14 mouse cellular contexts compared by ENCODE assay signal in the genomic region with DNA sequence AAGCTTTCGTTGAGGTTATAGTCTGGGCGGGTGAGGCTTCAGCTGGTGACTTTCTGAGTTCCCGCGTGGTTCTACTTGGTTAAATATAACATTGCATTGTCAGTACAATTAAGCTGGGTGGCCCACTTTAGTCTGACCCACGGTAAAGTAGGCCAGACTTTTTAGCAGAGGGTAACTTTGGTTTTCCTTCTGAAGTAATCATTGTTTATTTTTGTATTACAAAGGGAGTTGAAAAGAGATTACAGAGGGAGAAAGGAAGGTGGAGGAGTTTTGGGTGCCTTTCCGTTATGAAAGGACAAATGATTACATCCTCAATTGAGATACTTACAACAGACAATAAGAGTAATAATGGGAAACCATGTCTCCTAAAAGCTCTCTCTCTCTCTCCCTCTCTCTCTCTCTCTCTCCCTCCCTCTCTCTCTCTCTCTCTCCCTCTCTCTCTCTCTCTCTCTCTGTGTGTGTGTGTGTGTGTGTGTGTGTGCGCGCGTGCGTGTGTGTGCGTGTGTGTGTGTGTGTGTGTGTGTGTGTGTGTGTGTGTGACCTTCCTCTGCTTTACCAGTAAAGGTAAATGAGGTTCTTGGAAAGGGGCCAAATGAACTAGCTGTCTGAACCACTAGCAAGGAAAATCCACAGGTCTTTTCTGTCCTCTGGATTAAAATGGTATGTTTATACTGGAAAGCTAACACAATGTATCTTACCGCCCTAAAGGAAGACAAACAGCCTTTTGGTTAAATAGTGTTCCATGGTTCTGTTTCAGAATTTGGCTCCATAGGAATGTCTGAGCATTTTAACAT. TPM values are rescaled to one million over a fixed set of nuclear protein-coding genes. Genes with fewer than 3 reads are reported as not detected.
DNase-seq lines count a peak whose midpoint lies in the region; ATAC-seq and TF ChIP-seq lines count a peak whose summit lies in the region.
"Had no signal": no experiment of that assay in that cellular context is flagged by ENCODE, and none has a peak within 500 bp of the region (broad histone marks: within the 10 kb centered on the region; RNA-seq: fewer than 3 reads in every experiment).

No protein-coding gene starts in this region.

- intact Hi-C loops in left cerebral cortex, adult 2 months (cut with DNase I): loop anchor here (5.0 to 10.0 kb wide), 2 partner anchors 390 to 1073 kb away; a partner anchor contains a TSS

- TF ChIP-seq CTCF in left cerebral cortex, adult 2 months (IDR thresholded peaks at IDR 0.05): no peak

- peaks cover 76% of the 10 kb centered on the region for H3K27me3 ChIP-seq in embryonic facial prominence, embryonic 13.5 days
- H3K27me3 ChIP-seq in hindbrain, embryonic 16.5 days (replicated peaks; ENCODE audit: control insufficient read depth, insufficient read depth, low read length): no peaks in the 10 kb centered on the region
- H3K27me3 ChIP-seq in neural tube, embryonic 15.5 days (replicated peaks): no peaks in the 10 kb centered on the region
- peaks cover 52% of the 10 kb centered on the region for H3K27me3 ChIP-seq in liver, embryonic 11.5 days (replicated peaks; ENCODE audit: control insufficient read depth, insufficient read depth, low read length)

- H3K36me3 ChIP-seq in embryonic facial prominence, embryonic 13.5 days: no peaks in the 10 kb centered on the region
- no peaks in the 10 kb centered on the region; the same call in 1 of the 2 replicates for H3K36me3 ChIP-seq in hindbrain, embryonic 16.5 days (ENCODE audit: control insufficient read depth, insufficient read depth, low read length)
- H3K36me3 ChIP-seq in neural tube, embryonic 15.5 days: no peaks in the 10 kb centered on the region
- no peaks in the 10 kb centered on the region for H3K36me3 ChIP-seq in liver, embryonic 11.5 days (ENCODE audit: control insufficient read depth, insufficient read depth, low read length)

- ATAC-seq in embryonic facial prominence, embryonic 13.5 days (ENCODE audit: insufficient number of reproducible peaks, insufficient read depth, low FRiP score, low TSS enrichment, low read depth): no peak
- no peak for ATAC-seq in hindbrain, embryonic 16.5 days
- no peak for ATAC-seq in neural tube, embryonic 15.5 days (ENCODE audit: low FRiP score)
- ATAC-seq in liver, embryonic 11.5 days (replicated peaks; ENCODE audit: low FRiP score): no peak

- WGBS in embryonic facial prominence, embryonic 13.5 days: 18% methylated on average over 9 of the region's 12 CpGs
- 13% methylated on average over 11 of the region's 12 CpGs for WGBS in hindbrain, embryonic 16.5 days
- WGBS in neural tube, embryonic 15.5 days: 2% methylated on average over 12 of the region's 12 CpGs
- 22% methylated on average over 8 of the region's 12 CpGs for WGBS in liver, embryonic 11.5 days

- H3K9ac ChIP-seq in embryonic facial prominence, embryonic 13.5 days: no peak overlapping the region
- peak overlapping the region; percentile 83 for H3K9ac ChIP-seq in hindbrain, embryonic 16.5 days (ENCODE audit: low read depth, low read length)
- H3K9ac ChIP-seq in neural tube, embryonic 15.5 days (replicated peaks): peak overlapping the region; percentile 82
- no peak overlapping the region for H3K9ac ChIP-seq in liver, embryonic 11.5 days (ENCODE audit: low read depth, low read length)

- H3K4me3 ChIP-seq in left cerebral cortex, adult 2 months: peak overlapping the region; percentile 53; the same call in 1 of the 2 replicates
- peak overlapping the region; percentile 39; the same call in 1 of the 2 replicates for H3K4me3 ChIP-seq in embryonic facial prominence, embryonic 13.5 days
- peak overlapping the region; percentile 85 for H3K4me3 ChIP-seq in hindbrain, embryonic 16.5 days (ENCODE audit: low read length)
- H3K4me3 ChIP-seq in neural tube, embryonic 15.5 days (replicated peaks): peak overlapping the region; percentile 76
- H3K4me3 ChIP-seq in liver, embryonic 11.5 days (ENCODE audit: low read depth, low read length): no peak overlapping the region
- H3K4me3 ChIP-seq: megakaryocyte, embryonic 14.5 days had no signal

- H3K9me3 ChIP-seq in embryonic facial prominence, embryonic 13.5 days: no peaks in the 10 kb centered on the region
- H3K9me3 ChIP-seq in hindbrain, embryonic 16.5 days (ENCODE audit: control insufficient read depth, low read length): no peaks in the 10 kb centered on the region
- no peaks in the 10 kb centered on the region for H3K9me3 ChIP-seq in neural tube, embryonic 15.5 days (replicated peaks)
- no peaks in the 10 kb centered on the region for H3K9me3 ChIP-seq in liver, embryonic 11.5 days (ENCODE audit: control insufficient read depth, low read length)

- no peak for DNase-seq in left cerebral cortex, adult 2 months (ENCODE audit: extremely low spot score in 1 of 2, low spot score in 2 of 2)
- no peak for DNase-seq in left cerebral cortex, adult 11 months (ENCODE audit: low spot score)
- no peak for DNase-seq in frontal cortex, postnatal 36 days (ENCODE audit: low spot score in 2 of 2)
- DNase-seq in liver, embryonic 11.5 days (ENCODE audit: low spot score): no peak
- no peak for DNase-seq in left cerebral cortex, adult 8-10 months (ENCODE audit: low spot score in 2 of 2)
- DNase-seq: thymus, postnatal 14 days had no signal

- H3K4me1 ChIP-seq in embryonic facial prominence, embryonic 13.5 days: peaks cover 27% of the 10 kb centered on the region
- peaks cover 14% of the 10 kb centered on the region for H3K4me1 ChIP-seq in hindbrain, embryonic 16.5 days (ENCODE audit: control insufficient read depth, insufficient read depth, low read depth, low read length)
- H3K4me1 ChIP-seq in neural tube, embryonic 15.5 days: peaks cover 35% of the 10 kb centered on the region
- no peaks in the 10 kb centered on the region; the same call in 1 of the 2 replicates for H3K4me1 ChIP-seq in liver, embryonic 11.5 days (replicated peaks; ENCODE audit: control insufficient read depth, insufficient read depth, low read length)

- peak overlapping the region; percentile 59; the same call in 1 of the 2 replicates for H3K4me2 ChIP-seq in embryonic facial prominence, embryonic 13.5 days
- H3K4me2 ChIP-seq in hindbrain, embryonic 16.5 days (ENCODE audit: low read length): peak overlapping the region; percentile 88
- H3K4me2 ChIP-seq in neural tube, embryonic 15.5 days: peak overlapping the region; percentile 65
- no peak overlapping the region for H3K4me2 ChIP-seq in liver, embryonic 11.5 days

- H3K27ac ChIP-seq in left cerebral cortex, adult 2 months: peak overlapping the region; percentile 73; the same call in 1 of the 2 replicates
- H3K27ac ChIP-seq in embryonic facial prominence, embryonic 13.5 days: no peak overlapping the region
- H3K27ac ChIP-seq in hindbrain, embryonic 16.5 days (ENCODE audit: low read depth, low read length): peak overlapping the region; percentile 94
- H3K27ac ChIP-seq in neural tube, embryonic 15.5 days (replicated peaks): peak overlapping the region; percentile 96
- no peak overlapping the region for H3K27ac ChIP-seq in liver, embryonic 11.5 days (ENCODE audit: low read depth, low read length)
- H3K27ac ChIP-seq: kidney, postnatal 0 days had no signal

RNA-seq across cellular contexts. Expression of a gene that starts 1.2 kb away (rescaled TPM):
- 100 to 1,000 TPM; 179 to 180 TPM for total RNA-seq in left cerebral cortex, adult 2 months (2021)
- polyA plus RNA-seq in embryonic facial prominence, embryonic 13.5 days (2015; fragmentation: Nextera tagmentation; extraction: Ambion mirVana): 3.8 and 9.0 TPM in 2 replicates
- polyA plus RNA-seq in hindbrain, embryonic 16.5 days (2015; fragmentation: Nextera tagmentation; extraction: Ambion mirVana): 114 and 139 TPM in 2 replicates
- 107 and 125 TPM in 2 replicates for polyA plus RNA-seq in neural tube, embryonic 15.5 days (2015; fragmentation: Nextera tagmentation; extraction: Ambion mirVana)
- 0.64 and 0.90 TPM in 2 replicates for polyA plus RNA-seq in liver, embryonic 11.5 days (2014; fragmentation: Nextera tagmentation; extraction: Ambion mirVana)
- 100 to 1,000 TPM; 122 to 143 (median 135) TPM for total RNA-seq in left cerebral cortex, adult 8-10 months (2022)
- total RNA-seq: common myeloid progenitor, adult 5-6 weeks; liver, adult 2 months had no signal
- polyA plus RNA-seq: liver, adult 2 months had no signal

RNA-seq across cellular contexts. Expression of a gene that starts 53.9 kb away (rescaled TPM):
- 10 to 100 TPM; 26.7 to 27.8 TPM for total RNA-seq in left cerebral cortex, adult 2 months (2021)
- polyA plus RNA-seq in embryonic facial prominence, embryonic 13.5 days (2015; fragmentation: Nextera tagmentation; extraction: Ambion mirVana): 0.98 and 2.1 TPM in 2 replicates
- polyA plus RNA-seq in hindbrain, embryonic 16.5 days (2015; fragmentation: Nextera tagmentation; extraction: Ambion mirVana): 7.8 and 9.4 TPM in 2 replicates
- polyA plus RNA-seq in neural tube, embryonic 15.5 days (2015; fragmentation: Nextera tagmentation; extraction: Ambion mirVana): 6.1 and 8.5 TPM in 2 replicates
- not detected in 2 replicates for polyA plus RNA-seq in liver, embryonic 11.5 days (2014; fragmentation: Nextera tagmentation; extraction: Ambion mirVana)
- 10 to 100 TPM; 13.3 to 27.1 (median 23.4) TPM for total RNA-seq in left cerebral cortex, adult 8-10 months (2022)
- total RNA-seq: common myeloid progenitor, adult 5-6 weeks; liver, adult 2 months had no signal
- polyA plus RNA-seq: gonadal fat pad, adult 2 months; kidney, postnatal 0 days; liver, adult 2 months had no signal

Comparison
In these comparisons a context has a peak if more than half of its experiments do, and no peak if none do; other contexts are left out.
1. H3K27ac ChIP-seq: peak in left cerebral cortex, adult 2 months (single experiment), hindbrain, embryonic 16.5 days (single experiment) and neural tube, embryonic 15.5 days (single experiment); none in embryonic facial prominence, embryonic 13.5 days (single experiment) and liver, embryonic 11.5 days (single experiment).
2. H3K9ac ChIP-seq: peak in hindbrain, embryonic 16.5 days (single experiment) and neural tube, embryonic 15.5 days (single experiment); none in embryonic facial prominence, embryonic 13.5 days (single experiment) and liver, embryonic 11.5 days (single experiment).
3. RNA of a gene that starts 1.2 kb away (polyA plus RNA-seq): 114 to 139 TPM in hindbrain, embryonic 16.5 days and 107 to 125 TPM in neural tube, embryonic 15.5 days; 3.8 to 9.0 TPM in embryonic facial prominence, embryonic 13.5 days and 0.64 to 0.90 TPM in liver, embryonic 11.5 days; every median in the first group is over 10 times any median in the second.